Mouse (Mus musculus) cortical plate, adult 2 months (tissue): ENCODE data around the gene Naalad2. TPM values are rescaled to one million over a fixed set of nuclear protein-coding genes. Genes with fewer than 3 reads are reported as not detected.
"Not testable (repeated sequence)": the region's sequence is repeated elsewhere in the genome, so short reads cannot be mapped to it uniquely, and the experiment has no call there.

ENCODE experiments used
- H3K27ac ChIP-seq: fragments of 200-500 bp; 2 replicates; pipeline ENCODE4 v1.5.1; 2012; ENCODE audit warnings: low read length, control low read depth, inconsistent platforms; ENCODE audit not compliant: insufficient read depth
- H3K4me1 ChIP-seq: fragments of 200-500 bp; 2 replicates; pipeline ENCODE4 v1.6.1; 2011; ENCODE audit warnings: low read length; ENCODE audit not compliant: control insufficient read depth, insufficient read depth
- H3K4me3 ChIP-seq: fragments of 200-500 bp; 2 replicates; pipeline ENCODE4 v1.5.1; 2011; ENCODE audit warnings: mild to moderate bottlenecking, low read length, control low read depth; ENCODE audit not compliant: insufficient read depth
- CTCF ChIP-seq: fragments of 200-500 bp; IDR thresholded peaks from 2 replicates; pipeline ENCODE4 v1.5.1; 2011; ENCODE audit warnings: mild to moderate bottlenecking, control low read depth, low read length; ENCODE audit not compliant: insufficient read depth; ENCODE audit errors: extremely low read depth
- POLR2A ChIP-seq: fragments of 200-500 bp; IDR thresholded peaks from 2 replicates; pipeline ENCODE4 v1.6.1; 2011; ENCODE audit warnings: mild to moderate bottlenecking, low read length, control low read depth; ENCODE audit not compliant: insufficient read depth; ENCODE audit errors: extremely low read depth
- polyA plus RNA-seq: library from polyadenylated mRNA; depleted of rRNA; stranded (reverse); fragments of >200 nt; gene quantifications from 2 replicates; pipeline ENCODE4 v1.2.3, GENCODE M21; 2012; rRNA removed

Gene Naalad2
- 0.69 and 0.79 TPM in 2 replicates for polyA plus RNA-seq

GRCm38 (mm10) chr9:18402895-18403294, at the start of gene Naalad2:
TSS of gene Naalad2 (minus strand) at chr9:18402995.
- not testable (repeated sequence) for H3K27ac ChIP-seq, H3K4me1 ChIP-seq, H3K4me3 ChIP-seq

- no peak overlapping the region for H3K27ac ChIP-seq
- TF ChIP-seq POLR2A = no peak
- no peak for TF ChIP-seq CTCF
- H3K4me1 ChIP-seq = no peaks in the 10 kb centered on the region
- no peak overlapping the region for H3K4me3 ChIP-seq
These were observed 28.9 kb upstream of the Naalad2 start for GRCm38 (mm10) chr9:18431687-18432086.

GRCm38 (mm10) chr9:18430354-18430753, 27.6 kb upstream of the Naalad2 start, which contains the start of gene Mbd3l2:
TSS of gene Mbd3l2 (plus strand) at chr9:18430654.
- no peaks in the 10 kb centered on the region for H3K4me1 ChIP-seq
- no peak for TF ChIP-seq CTCF
- no peak for TF ChIP-seq POLR2A
- no peak within 1 kb of the TSS for H3K27ac ChIP-seq
- H3K4me3 ChIP-seq = no peak within 1 kb of the TSS

- not testable (repeated sequence) for H3K4me3 ChIP-seq, H3K27ac ChIP-seq, H3K4me1 ChIP-seq
These were observed 9.6 kb upstream of the Naalad2 start for GRCm38 (mm10) chr9:18412371-18412770.

GRCm38 (mm10) chr9:18404118-18404517, 1.3 kb upstream of the Naalad2 start, which contains the start of gene Ubtfl1:
TSS of gene Ubtfl1 (plus strand) at chr9:18404418.
- Histone ChIP-seq H3K27ac (no peak within 1 kb of the TSS), H3K4me3 (no peak within 1 kb of the TSS), H3K4me1 (no peaks in the 10 kb centered on the region)
- no peak for TF ChIP-seq POLR2A
- no peak for TF ChIP-seq CTCF

GRCm38 (mm10) chr9:18399629-18400028, 3.2 kb downstream of the Naalad2 start:
- Histone ChIP-seq H3K4me3 (no peak overlapping the region), H3K27ac (no peak overlapping the region), H3K4me1 (no peaks in the 10 kb centered on the region)
- TF ChIP-seq CTCF = no peak
- no peak for TF ChIP-seq POLR2A

- TF ChIP-seq CTCF (no peak), POLR2A (no peak)
- H3K4me3 ChIP-seq = no peak overlapping the region
- no peak overlapping the region for H3K27ac ChIP-seq
- no peaks in the 10 kb centered on the region for H3K4me1 ChIP-seq
These were observed 17.0 kb downstream of the Naalad2 start for GRCm38 (mm10) chr9:18385782-18386181.

- not testable (repeated sequence) for H3K4me3 ChIP-seq, H3K27ac ChIP-seq, H3K4me1 ChIP-seq
These were observed 29.8 kb downstream of the Naalad2 start for GRCm38 (mm10) chr9:18373026-18373425.

- H3K4me3 ChIP-seq = no peak overlapping the region
- no peak overlapping the region for H3K27ac ChIP-seq
- no peaks in the 10 kb centered on the region for H3K4me1 ChIP-seq
- TF ChIP-seq POLR2A = no peak
- no peak for TF ChIP-seq CTCF
These were observed 82.8 kb downstream of the Naalad2 start for GRCm38 (mm10) chr9:18319990-18320389.

- Histone ChIP-seq H3K27ac (no peak overlapping the region), H3K4me1 (peaks cover 4% of the 10 kb centered on the region)
These were observed 104.5 kb downstream of the Naalad2 start for GRCm38 (mm10) chr9:18298301-18298700.

GRCm38 (mm10) chr9:18293026-18293781, 109.6 kb downstream of the Naalad2 start:
- peak overlapping the region; percentile 72 for H3K4me3 ChIP-seq
- peaks cover 4% of the 10 kb centered on the region for H3K4me1 ChIP-seq
- H3K27ac ChIP-seq = no peak overlapping the region
- no peak for TF ChIP-seq POLR2A
- TF ChIP-seq CTCF = no peak

More at GRCm38 (mm10) chr9:18298301-18298700, 104.5 kb downstream of the Naalad2 start:
- TF ChIP-seq CTCF (no peak), POLR2A (no peak)
- H3K4me3 ChIP-seq = no peak overlapping the region
